Mouse (Mus musculus) neural tube, embryonic 12.5 days (tissue): ENCODE results near the gene Arhgef6. TPM values are rescaled to one million over a fixed set of nuclear protein-coding genes. Genes with fewer than 3 reads are reported as not detected.

Source experiments
- ATAC-seq: fragments of 200-750 bp; cut with Nextera tagmentation; 2 replicates; pipeline ENCODE4 v1.8.0; 2017; ENCODE audit warnings: low read depth, mild to moderate bottlenecking, moderate TSS enrichment, moderate library complexity; ENCODE audit not compliant: low FRiP score
- H3K27ac ChIP-seq: fragments of 300-500 bp; sonication (generic); 2 replicates; pipeline ENCODE4 v1.5.1; 2016
- H3K27me3 ChIP-seq: fragments of 300-500 bp; sonication (generic); replicated peaks from 2 replicates; pipeline ENCODE4 v1.6.1; 2016; ENCODE audit warnings: mild to moderate bottlenecking
- H3K36me3 ChIP-seq: fragments of 300-500 bp; sonication (generic); 2 replicates; pipeline ENCODE4 v1.6.1; 2016; ENCODE audit warnings: mild to moderate bottlenecking
- H3K4me1 ChIP-seq: fragments of 300-500 bp; sonication (generic); 2 replicates; pipeline ENCODE4 v1.6.1; 2016
- H3K4me2 ChIP-seq: fragments of 300-500 bp; sonication (generic); replicated peaks from 2 replicates; pipeline ENCODE4 v1.6.1; 2016; ENCODE audit warnings: mild to moderate bottlenecking
- H3K4me3 ChIP-seq: fragments of 300-500 bp; sonication (generic); 2 replicates; pipeline ENCODE4 v1.5.1; 2016
- H3K9ac ChIP-seq: fragments of 300-500 bp; sonication (generic); 2 replicates; pipeline ENCODE4 v1.6.1; 2016; ENCODE audit warnings: mild to moderate bottlenecking
- H3K9me3 ChIP-seq: fragments of 300-500 bp; sonication (generic); 2 replicates; pipeline ENCODE4 v1.6.1; 2016; ENCODE audit warnings: mild to moderate bottlenecking
- WGBS: fragments of 180-500 bp; shearing (Covaris S2); methylation state at CpG from one replicate; pipeline ENCODE4 v1.1.7; 2016; 5-methylcytosine and 5-hydroxymethylcytosine counted together
- polyA plus RNA-seq: library from polyadenylated mRNA; unstranded; fragments of >200 nt; fragmentation: Nextera tagmentation; extraction: Ambion mirVana; gene quantifications from 2 replicates; pipeline ENCODE4 v1.2.1, GENCODE M21; 2016

Arhgef6 gene
- polyA plus RNA-seq, 1 experiment from 2014 or later = 7.5 TPM

- Histone ChIP-seq H3K27ac (no peak overlapping the region), H3K9ac (no peak overlapping the region), H3K4me1 (no peaks in the 10 kb centered on the region), H3K4me2 (no peak overlapping the region), H3K36me3 (no peaks in the 10 kb centered on the region), H3K9me3 (no peaks in the 10 kb centered on the region), H3K4me3 (no peak overlapping the region), H3K27me3 (no peaks in the 10 kb centered on the region)
- ATAC-seq = no peak
- WGBS = 74% methylated on average over 5 of the region's 5 CpGs
Measured at GRCm38 (mm10) chrX:57216271-57216670, 122.3 kb downstream of the Arhgef6 start.

GRCm38 (mm10) chrX:57215495-57215894, 123.0 kb downstream of the Arhgef6 start:
- H3K9ac ChIP-seq = no peak overlapping the region
- no peaks in the 10 kb centered on the region for H3K27me3 ChIP-seq
- no peak overlapping the region for H3K27ac ChIP-seq
- no peak overlapping the region for H3K4me2 ChIP-seq
- no peaks in the 10 kb centered on the region for H3K36me3 ChIP-seq
- H3K9me3 ChIP-seq = no peaks in the 10 kb centered on the region
- 92% methylated on average over 4 of the region's 4 CpGs for WGBS
- no peaks in the 10 kb centered on the region for H3K4me1 ChIP-seq
- H3K4me3 ChIP-seq = no peak overlapping the region
- ATAC-seq = no peak

GRCm38 (mm10) chrX:57212862-57213261, 125.7 kb downstream of the Arhgef6 start:
- Histone ChIP-seq H3K4me1 (no peaks in the 10 kb centered on the region), H3K27me3 (no peaks in the 10 kb centered on the region), H3K4me2 (no peak overlapping the region), H3K9ac (no peak overlapping the region), H3K4me3 (no peak overlapping the region), H3K9me3 (no peaks in the 10 kb centered on the region), H3K36me3 (no peaks in the 10 kb centered on the region), H3K27ac (no peak overlapping the region)
- ATAC-seq = no peak
- 92% methylated on average over 3 of the region's 3 CpGs for whole genome bisulfite sequencing

DNA sequence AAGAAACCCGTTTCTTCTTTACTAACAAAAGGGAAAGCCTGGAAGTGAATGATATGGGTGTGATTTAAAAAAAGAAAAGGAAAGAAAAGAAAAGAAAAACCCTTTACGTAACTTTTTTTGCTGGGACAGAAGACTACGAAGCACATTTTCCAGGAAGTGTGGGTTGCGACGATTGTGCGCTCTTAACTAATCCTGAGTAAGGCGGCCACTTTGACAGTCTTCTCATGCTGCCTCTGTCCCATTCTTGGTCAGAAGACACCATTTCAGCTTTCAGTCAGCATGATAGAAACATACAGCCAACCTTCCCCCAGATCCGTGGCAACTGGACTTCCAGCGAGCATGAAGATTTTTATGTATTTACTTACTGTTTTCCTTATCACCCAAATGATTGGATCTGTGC, 126.7 kb downstream of the Arhgef6 start, which contains the start of gene Cd40lg:
TSS of gene Cd40lg (plus strand) at position 268 of the 400 bp plus-strand sequence.
- Histone ChIP-seq H3K36me3 (no peaks in the 10 kb centered on the region), H3K4me2 (no peak within 1 kb of the TSS), H3K27ac (no peak within 1 kb of the TSS), H3K9ac (no peak within 1 kb of the TSS), H3K9me3 (no peaks in the 10 kb centered on the region), H3K4me1 (no peaks in the 10 kb centered on the region), H3K27me3 (no peaks in the 10 kb centered on the region), H3K4me3 (no peak within 1 kb of the TSS)
- 91% methylated on average over 9 of the region's 9 CpGs for WGBS
- ATAC-seq = no peak

DNA sequence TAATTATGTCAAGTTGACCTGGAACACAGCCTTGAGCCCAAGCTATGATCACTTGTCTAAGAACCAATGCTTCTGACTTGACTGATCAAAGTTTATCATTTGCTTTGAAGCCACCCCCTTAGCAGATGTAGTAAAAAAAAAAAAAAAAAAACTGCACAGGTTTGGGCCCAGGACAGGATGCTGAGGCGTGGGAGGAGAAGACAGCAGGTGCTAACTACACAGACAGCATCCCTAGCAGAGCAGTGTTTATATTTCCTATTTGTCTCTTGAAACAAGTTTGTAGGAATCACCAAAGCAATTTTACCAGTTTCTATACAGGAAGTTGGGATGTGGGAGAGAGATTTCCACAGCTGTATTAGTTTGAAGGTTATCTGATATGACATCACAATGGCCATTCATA, 127.9 kb downstream of the Arhgef6 start:
- Histone ChIP-seq H3K4me3 (no peak overlapping the region), H3K4me2 (no peak overlapping the region), H3K27ac (no peak overlapping the region), H3K27me3 (no peaks in the 10 kb centered on the region), H3K9me3 (no peaks in the 10 kb centered on the region), H3K36me3 (no peaks in the 10 kb centered on the region), H3K4me1 (no peaks in the 10 kb centered on the region), H3K9ac (no peak overlapping the region)
- WGBS = 80% methylated on average over 1 of the region's 1 CpGs
- ATAC-seq = no peak

DNA sequence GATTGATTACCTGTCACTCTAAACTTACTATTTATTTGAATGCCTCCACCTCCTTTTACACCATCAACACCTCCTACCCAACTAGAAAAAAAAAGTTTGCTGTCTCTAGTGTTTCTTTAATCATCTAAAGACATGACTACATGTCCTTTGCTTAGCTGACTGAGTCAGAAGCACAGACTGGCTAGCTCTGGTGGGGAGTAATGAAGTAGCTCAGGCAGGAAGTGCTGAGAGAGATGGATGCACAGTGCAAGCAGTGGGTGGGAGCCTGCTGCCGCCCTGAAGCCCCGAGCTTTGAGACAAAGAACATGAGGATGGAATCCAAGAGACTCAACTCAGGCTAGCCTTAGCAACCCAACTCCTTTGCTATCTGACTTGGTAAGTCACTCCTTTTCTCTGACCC, 138.1 kb downstream of the Arhgef6 start:
- ATAC-seq = no peak
- 76% methylated on average over 2 of the region's 2 CpGs for WGBS
- Histone ChIP-seq H3K4me1 (no peaks in the 10 kb centered on the region), H3K36me3 (no peaks in the 10 kb centered on the region), H3K4me3 (no peak overlapping the region), H3K9ac (no peak overlapping the region), H3K4me2 (no peak overlapping the region), H3K27ac (no peak overlapping the region), H3K27me3 (no peaks in the 10 kb centered on the region), H3K9me3 (no peaks in the 10 kb centered on the region)

DNA sequence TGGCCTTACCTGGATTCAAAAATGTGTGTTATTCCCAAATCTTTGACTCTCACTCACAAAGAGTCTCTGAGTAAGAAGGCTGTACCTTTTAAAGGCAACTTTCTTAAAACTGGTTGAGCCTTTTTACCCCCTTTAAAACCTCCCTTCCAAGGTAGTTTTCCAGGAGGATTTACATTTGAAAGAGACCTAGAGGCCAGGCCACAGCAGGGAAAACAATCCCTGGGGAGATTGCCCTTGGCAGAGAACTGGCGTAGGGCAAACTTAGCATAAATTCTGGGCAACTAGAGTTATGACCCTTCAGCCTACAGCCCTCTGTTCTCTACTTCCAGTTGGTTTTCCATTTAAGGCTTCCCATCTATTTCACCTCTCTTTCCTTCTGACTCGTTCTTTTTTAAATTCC, 140.5 kb downstream of the Arhgef6 start:
- no peaks in the 10 kb centered on the region for H3K9me3 ChIP-seq
- no peaks in the 10 kb centered on the region for H3K27me3 ChIP-seq
- no peaks in the 10 kb centered on the region for H3K36me3 ChIP-seq
- no peak overlapping the region for H3K4me2 ChIP-seq
- H3K9ac ChIP-seq = no peak overlapping the region
- no peak overlapping the region for H3K4me3 ChIP-seq
- no peak overlapping the region for H3K27ac ChIP-seq
- ATAC-seq = no peak
- 27% methylated on average over 2 of the region's 2 CpGs for WGBS
- no peaks in the 10 kb centered on the region for H3K4me1 ChIP-seq

GRCm38 (mm10) chrX:57196319-57196718, 142.2 kb downstream of the Arhgef6 start:
- Histone ChIP-seq H3K9ac (no peak overlapping the region), H3K27ac (no peak overlapping the region), H3K9me3 (no peaks in the 10 kb centered on the region), H3K36me3 (no peaks in the 10 kb centered on the region), H3K4me2 (no peak overlapping the region), H3K27me3 (no peaks in the 10 kb centered on the region), H3K4me3 (no peak overlapping the region), H3K4me1 (no peaks in the 10 kb centered on the region)
- WGBS = 89% methylated on average over 9 of the region's 9 CpGs
- ATAC-seq = no peak

DNA sequence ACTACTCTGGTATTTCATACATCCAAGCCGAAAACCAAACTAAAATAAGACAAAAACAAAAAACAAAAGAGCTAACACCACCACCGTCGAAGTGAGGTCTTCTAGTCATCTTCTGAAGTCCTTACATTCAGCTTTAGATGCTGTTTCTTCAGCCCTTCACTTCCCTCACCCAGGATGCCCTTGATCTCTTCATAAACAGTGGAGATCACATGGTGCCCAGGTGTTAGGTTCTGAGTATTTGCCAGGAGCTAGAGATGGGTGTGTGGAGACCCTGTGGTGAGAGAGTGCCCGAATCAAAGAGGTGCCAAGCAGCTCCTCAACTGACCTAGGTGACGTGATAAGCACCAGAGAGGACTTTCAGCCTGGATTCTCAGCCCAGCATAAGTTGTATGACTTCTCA, 149.2 kb downstream of the Arhgef6 start:
- WGBS = 76% methylated on average over 5 of the region's 5 CpGs

GRCm38 (mm10) chrX:57187301-57187700, 151.2 kb downstream of the Arhgef6 start:
- H3K27me3 ChIP-seq = no peaks in the 10 kb centered on the region
- H3K4me3 ChIP-seq = no peak overlapping the region
- H3K9ac ChIP-seq = no peak overlapping the region
- no peaks in the 10 kb centered on the region for H3K4me1 ChIP-seq
- ATAC-seq = no peak
- no peaks in the 10 kb centered on the region for H3K36me3 ChIP-seq
- no peak overlapping the region for H3K4me2 ChIP-seq
- no peak overlapping the region for H3K27ac ChIP-seq
- WGBS = 90% methylated on average over 8 of the region's 8 CpGs
- H3K9me3 ChIP-seq = no peaks in the 10 kb centered on the region

More for the DNA sequence above, 149.2 kb downstream of the Arhgef6 start:
- Histone ChIP-seq H3K27me3 (no peaks in the 10 kb centered on the region), H3K9me3 (no peaks in the 10 kb centered on the region), H3K36me3 (no peaks in the 10 kb centered on the region), H3K4me2 (no peak overlapping the region), H3K27ac (no peak overlapping the region), H3K4me3 (no peak overlapping the region), H3K4me1 (no peaks in the 10 kb centered on the region), H3K9ac (no peak overlapping the region)
- ATAC-seq = no peak

- Histone ChIP-seq H3K27ac (no peak overlapping the region), H3K4me2 (no peak overlapping the region), H3K9me3 (no peaks in the 10 kb centered on the region), H3K4me3 (no peak overlapping the region), H3K36me3 (no peaks in the 10 kb centered on the region), H3K27me3 (no peaks in the 10 kb centered on the region), H3K9ac (no peak overlapping the region), H3K4me1 (no peaks in the 10 kb centered on the region)
- 98% methylated on average over 3 of the region's 3 CpGs for WGBS
- no peak for ATAC-seq
Measured at GRCm38 (mm10) chrX:57183359-57183758, 155.2 kb downstream of the Arhgef6 start.

DNA sequence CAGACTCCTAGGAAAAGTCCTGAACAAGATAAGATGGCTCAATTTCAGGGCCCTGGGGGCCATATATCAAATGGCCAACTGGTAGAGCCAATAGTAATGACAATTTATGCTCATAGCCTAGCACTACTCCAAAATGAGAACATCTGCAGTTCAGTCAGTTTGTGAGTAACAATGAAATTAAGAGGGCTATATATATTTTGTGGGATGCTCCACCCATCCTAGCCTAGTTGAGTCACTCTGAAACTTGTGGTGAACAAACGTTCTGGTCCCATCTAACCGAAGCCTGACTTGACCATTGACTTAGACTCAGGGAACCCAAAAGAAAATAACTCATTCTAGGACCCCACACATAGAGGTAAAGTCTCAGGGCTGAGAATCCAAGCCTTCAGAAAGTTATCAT, 156.1 kb downstream of the Arhgef6 start:
- Histone ChIP-seq H3K4me1 (no peaks in the 10 kb centered on the region), H3K9ac (no peak overlapping the region), H3K27ac (no peak overlapping the region), H3K4me2 (no peak overlapping the region), H3K4me3 (no peak overlapping the region), H3K9me3 (no peaks in the 10 kb centered on the region), H3K36me3 (no peaks in the 10 kb centered on the region), H3K27me3 (no peaks in the 10 kb centered on the region)
- WGBS = 84% methylated on average over 2 of the region's 2 CpGs
- ATAC-seq = no peak
